Mouse (Mus musculus): ENCODE data around the gene Exoc2.

DNA sequence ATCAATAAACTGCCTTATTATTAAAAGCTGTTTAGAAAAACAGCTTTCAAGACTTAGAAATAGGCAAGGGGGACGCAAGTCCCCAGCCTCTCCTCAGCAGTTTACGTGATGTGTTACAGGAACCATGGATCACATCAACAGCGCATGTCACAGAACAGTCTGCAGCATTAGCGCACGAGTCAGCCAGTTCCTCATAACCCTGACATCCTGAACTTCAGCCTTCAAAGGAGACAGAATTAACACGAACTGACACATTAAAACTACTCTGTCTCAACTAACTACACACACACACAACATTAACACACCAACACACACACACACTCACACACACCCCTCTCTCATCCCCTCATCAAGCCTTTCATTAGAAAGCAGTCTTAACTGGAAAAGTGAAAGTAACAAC is 139.5 kb downstream of the Exoc2 start:
- no peak for TF ChIP-seq CTCF (IDR thresholded peaks at IDR 0.05; ENCODE audit: low read depth)
- no peak for TF ChIP-seq EP300 (optimal IDR thresholded peaks at IDR 0.05)
